Mouse (Mus musculus): Measurements from ENCODE around the gene Gm20721. TPM values are rescaled to one million over a fixed set of nuclear protein-coding genes. Genes with fewer than 3 reads are reported as not detected.
A peak's percentile ranks its signal among the peaks of the same experiment; 100 is the strongest.
"Not testable (repeated sequence)": the region's sequence is repeated elsewhere in the genome, so short reads cannot be mapped to it uniquely, and the experiment has no call there.

Gm20721 gene
- total RNA-seq, 2 experiments from 2014 or later = 2.0 to 3.5 TPM

DNA sequence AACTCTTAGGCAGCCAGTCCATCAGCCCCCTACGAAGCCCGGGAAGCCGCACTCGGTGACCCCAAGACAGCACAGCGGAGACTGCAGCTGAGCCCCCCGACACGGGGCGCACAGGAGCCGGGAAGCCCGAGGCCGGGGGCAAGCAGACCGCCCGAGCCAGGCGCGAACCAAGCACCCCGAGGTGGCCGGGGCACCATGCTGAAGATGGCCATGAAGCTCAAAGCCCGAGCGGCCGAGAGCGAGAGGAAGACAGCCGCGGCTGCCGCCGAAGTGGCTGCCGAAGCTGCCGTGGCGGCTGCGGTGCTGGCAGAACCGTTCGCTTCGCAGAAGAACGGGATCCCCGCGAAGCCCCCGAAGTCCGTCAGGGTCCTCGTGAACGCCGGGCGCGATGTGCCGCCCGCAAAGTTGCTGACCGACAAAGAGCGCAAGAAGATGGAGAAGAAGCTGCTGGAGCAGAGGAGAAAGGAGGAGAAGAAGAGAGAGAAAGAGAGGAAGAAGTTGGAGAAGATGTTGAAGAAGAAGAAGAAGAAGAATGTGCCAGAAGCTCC, 18.1 kb downstream of the Gm20721 start:
- no peak for TF ChIP-seq CTCF (conservative IDR thresholded peaks at IDR 0.05)
- H3K27ac ChIP-seq = no peak overlapping the region
- DNase-seq (ENCODE audit: low spot score in 2 of 2) = no peak
- H3K4me3 ChIP-seq = peak overlapping the region; percentile 86

DNA sequence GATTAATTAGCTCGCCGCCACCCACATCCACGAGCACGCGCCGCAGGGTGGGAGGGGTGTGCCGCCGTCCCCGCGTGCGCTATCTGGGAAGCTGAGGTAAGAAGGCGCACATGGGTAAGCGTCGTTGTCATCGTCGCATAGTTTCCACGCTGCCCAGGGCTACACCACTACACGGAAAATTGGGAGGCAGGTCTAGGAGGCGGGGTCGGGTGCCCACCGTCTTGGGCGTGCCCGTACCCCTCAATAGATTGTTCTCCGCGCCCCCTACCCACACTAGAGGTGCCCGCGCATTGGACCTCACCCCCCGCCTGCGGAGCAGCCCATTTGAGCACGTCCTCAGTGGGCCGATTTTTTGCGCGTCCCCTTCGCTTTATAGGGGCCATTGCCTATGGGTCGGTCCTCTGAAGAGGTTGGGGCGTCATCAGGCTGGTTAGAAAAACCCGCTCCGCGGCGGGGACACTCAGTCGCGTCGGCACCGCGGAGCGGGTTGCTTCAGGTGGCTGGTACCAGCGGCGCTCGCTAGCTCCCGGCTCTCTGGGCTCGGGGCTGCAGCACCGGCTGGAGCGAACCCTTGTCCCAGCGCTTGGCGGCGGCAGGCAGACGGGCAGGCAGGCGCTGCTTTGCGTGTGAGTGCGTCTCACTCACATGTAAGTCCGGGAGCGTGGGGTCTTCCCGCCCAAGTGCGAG, 19.1 kb downstream of the Gm20721 start:
- Histone ChIP-seq H3K27ac (peak overlapping the region; percentile 88), H3K4me3 (peak overlapping the region; percentile 86)
- peak; percentile 72 to 78 for DNase-seq (ENCODE audit: low spot score in 2 of 2)
- TF ChIP-seq CTCF (conservative IDR thresholded peaks at IDR 0.05) = no peak

DNA sequence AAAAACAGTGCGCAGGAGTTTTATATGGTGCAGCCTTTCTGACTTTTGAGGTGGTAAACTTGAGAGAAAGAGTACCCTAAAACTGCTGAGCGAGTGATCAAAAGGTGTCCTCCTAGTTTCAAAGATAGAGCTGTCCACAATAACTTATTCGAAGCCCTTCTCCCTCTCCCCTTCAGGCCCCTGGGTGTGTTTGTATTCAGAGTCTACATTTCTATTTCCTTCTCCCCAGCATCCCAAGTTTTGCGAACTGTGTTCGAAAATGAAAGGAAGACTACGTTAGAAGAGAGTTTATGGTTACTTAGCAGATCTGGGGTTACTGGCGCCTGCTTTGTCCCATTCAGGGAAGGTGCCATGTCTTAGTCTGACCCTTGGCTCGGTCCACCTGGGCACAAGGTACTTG, 20.0 kb downstream of the Gm20721 start:
- H3K4me3 ChIP-seq = peak overlapping the region; percentile 86; the same call in 1 of the 2 replicates
- TF ChIP-seq CTCF (conservative IDR thresholded peaks at IDR 0.05) = no peak

DNA sequence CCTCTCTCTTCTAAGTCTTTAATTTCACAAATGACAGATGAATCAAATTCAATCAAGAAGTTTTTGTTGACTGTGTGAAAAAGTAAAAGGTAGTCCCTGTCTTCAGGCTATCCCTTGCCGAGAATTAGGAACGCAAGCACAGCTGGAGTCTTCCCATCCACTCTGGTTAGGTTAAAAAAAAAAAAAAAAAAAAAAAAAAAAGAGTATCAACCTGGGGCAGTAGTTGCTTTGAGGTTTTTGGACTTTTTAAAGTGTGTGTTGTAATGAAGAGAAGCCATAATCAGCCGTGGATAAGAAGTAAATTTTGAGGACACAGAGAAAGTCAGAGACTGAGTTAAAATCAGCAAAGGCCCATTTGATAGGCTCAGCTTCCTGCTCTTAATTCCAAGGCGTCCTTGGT, 20.5 kb downstream of the Gm20721 start:
- no peak for DNase-seq (ENCODE audit: low spot score in 2 of 2)
- Histone ChIP-seq H3K27ac (no peak overlapping the region), H3K4me3 (no peak overlapping the region)
- TF ChIP-seq CTCF (conservative IDR thresholded peaks at IDR 0.05) = no peak

More for the DNA sequence above, 20.0 kb downstream of the Gm20721 start:
- no peak for DNase-seq (ENCODE audit: low spot score in 2 of 2)
- H3K27ac ChIP-seq = no peak overlapping the region

DNA sequence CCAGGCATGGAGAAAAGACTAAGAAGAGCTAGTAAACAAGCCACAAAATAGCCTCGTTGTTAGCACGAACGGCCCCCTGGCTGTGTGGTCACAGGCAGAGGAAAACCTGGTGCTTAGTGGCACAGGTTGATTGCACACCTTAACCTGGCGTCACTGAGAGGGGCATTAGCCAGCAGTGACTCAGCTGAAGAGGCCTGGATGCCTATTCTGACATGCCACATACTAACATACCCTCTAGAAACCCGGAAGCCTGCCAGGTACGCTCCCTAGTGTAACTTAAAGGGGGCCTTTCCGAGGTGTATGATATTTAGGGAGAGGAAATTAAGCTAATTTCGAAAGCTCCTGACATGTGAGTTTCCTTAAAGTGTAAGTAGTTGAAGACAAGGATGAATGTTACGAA, 29.9 kb downstream of the Gm20721 start:
- DNase-seq (ENCODE audit: low spot score in 2 of 2) = no peak
- no peak for TF ChIP-seq CTCF (conservative IDR thresholded peaks at IDR 0.05)

DNA sequence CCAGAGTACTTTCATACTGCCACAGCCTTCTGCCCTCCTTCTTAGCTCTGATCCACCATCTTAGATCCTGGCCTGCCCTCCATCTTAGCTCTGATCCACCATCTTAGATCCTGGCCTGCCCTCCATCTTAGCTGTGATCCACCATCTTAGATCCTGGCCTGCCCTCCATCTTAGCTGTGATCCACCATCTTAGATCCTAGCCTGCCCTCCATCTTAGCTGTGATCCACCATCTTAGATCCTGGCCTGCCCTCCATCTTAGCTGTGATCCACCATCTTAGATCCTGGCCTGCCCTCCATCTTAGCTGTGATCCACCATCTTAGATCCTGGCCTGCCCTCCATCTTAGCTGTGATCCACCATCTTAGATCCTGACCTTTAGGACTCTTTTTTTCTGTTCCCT, 31.1 kb downstream of the Gm20721 start:
- DNase-seq (ENCODE audit: low spot score in 2 of 2); H3K27ac ChIP-seq; H3K4me3 ChIP-seq: not testable (repeated sequence)

More for the DNA sequence above, 29.9 kb downstream of the Gm20721 start:
- Histone ChIP-seq H3K4me3 (no peak overlapping the region), H3K27ac (no peak overlapping the region)

DNA sequence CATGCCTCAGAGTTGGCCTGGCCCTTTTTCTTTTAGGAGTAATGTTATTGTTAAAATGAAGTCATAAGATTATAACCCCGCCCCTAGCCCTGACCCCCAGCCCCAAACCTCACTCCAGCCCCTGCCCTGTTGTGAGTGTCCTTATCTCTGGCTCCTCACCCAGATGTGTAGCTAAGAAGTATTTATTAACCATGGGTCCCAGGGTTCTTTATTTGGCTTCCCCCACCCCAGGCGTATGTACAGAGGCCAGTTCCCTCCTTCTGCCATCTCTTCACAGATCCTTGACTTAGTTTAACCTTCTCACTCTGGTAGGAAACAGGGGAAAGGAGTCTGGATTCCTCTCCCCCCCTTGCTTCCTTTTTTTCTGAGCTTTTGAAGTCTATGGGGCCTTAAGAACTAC, 33.9 kb downstream of the Gm20721 start:
- no peak for TF ChIP-seq CTCF (conservative IDR thresholded peaks at IDR 0.05)
- DNase-seq (ENCODE audit: low spot score in 2 of 2) = no peak
- H3K27ac ChIP-seq = no peak overlapping the region
- no peak overlapping the region for H3K4me3 ChIP-seq

DNA sequence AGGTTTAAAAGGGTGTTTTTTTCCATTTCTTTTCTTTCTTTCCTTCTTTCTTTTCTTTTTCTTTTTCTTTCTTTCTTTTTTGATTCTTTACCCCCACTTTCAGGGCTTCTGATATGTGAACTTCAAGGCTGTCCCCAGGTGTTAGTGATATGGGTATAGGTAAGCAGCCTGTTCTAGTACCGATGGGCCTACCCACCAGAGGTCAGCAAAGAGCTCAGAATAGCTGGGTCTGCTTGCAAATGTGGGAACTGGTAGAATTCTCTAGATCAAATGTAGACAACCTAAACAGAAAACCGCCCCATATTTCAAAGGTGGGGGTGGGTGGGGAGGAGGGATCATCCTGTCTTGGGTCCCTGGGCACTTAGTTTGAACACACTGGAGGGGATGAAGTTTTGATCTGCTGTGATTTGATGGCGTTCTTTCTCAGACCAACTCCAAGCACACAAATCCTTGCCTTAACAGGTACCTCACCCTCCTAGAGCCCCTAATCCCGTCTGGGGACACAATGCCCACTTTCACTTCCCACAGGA, 34.3 kb downstream of the Gm20721 start:
- H3K27ac ChIP-seq = no peak overlapping the region
- no peak overlapping the region for H3K4me3 ChIP-seq
- peak; percentile 71 to 87 for DNase-seq (ENCODE audit: low spot score in 2 of 2)
- TF ChIP-seq CTCF (conservative IDR thresholded peaks at IDR 0.05) = peak; percentile 83

DNA sequence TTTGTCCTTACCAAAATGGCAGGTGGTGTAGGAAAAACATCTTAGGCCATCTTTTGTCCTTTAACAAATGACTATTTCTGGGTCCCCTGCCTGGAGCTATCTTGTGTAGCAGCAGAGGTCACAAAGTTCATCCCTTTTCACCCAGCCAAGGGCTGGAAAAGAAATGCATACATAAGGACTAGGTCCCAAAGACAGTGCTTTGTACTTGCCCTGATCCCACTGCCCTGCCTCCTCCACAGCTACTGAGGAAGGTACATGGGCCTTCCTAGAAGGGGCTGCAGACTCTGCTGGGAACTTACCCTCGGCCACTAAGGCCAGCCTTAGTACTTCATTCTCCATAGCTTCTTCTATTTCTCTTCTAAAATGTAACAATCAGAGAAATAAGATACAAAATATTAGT, 34.9 kb downstream of the Gm20721 start:
- no peak overlapping the region for H3K4me3 ChIP-seq
- no peak overlapping the region for H3K27ac ChIP-seq
- TF ChIP-seq CTCF (conservative IDR thresholded peaks at IDR 0.05) = no peak
- DNase-seq (ENCODE audit: low spot score in 2 of 2) = no peak

DNA sequence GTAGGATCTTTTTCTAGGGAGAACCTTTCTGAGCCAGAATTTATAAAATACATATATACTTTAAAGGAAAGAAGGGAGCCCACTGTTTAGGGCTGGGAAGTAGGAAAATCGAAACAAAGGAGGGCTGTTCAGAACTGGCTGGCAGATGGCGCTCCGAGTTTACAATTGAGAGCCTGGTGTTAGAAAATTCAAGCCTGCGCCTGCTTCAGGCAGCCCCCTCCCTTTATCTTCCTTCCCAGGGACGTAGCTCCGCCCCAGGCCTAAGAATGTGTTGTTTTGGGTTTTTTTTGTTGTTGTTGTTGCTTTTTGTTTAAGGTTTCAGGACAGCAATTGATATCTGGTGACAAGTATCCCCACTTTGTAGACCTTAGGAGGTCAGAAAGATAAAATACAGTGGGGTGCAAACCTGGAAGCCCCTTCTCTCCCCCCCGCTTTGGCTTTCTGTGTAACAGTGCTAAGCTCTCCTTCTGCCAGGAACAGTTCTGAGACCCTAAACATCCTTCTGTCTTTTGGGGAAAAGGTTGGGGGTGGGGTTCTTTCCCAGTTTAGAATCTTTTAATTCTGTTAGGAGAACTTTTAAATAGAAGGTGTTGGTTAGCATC, 35.5 kb downstream of the Gm20721 start:
- TF ChIP-seq CTCF (conservative IDR thresholded peaks at IDR 0.05) = peak; percentile 96
- DNase-seq (ENCODE audit: low spot score in 2 of 2) = peak; percentile 44 to 69
- Histone ChIP-seq H3K4me3 (no peak overlapping the region), H3K27ac (no peak overlapping the region)

DNA sequence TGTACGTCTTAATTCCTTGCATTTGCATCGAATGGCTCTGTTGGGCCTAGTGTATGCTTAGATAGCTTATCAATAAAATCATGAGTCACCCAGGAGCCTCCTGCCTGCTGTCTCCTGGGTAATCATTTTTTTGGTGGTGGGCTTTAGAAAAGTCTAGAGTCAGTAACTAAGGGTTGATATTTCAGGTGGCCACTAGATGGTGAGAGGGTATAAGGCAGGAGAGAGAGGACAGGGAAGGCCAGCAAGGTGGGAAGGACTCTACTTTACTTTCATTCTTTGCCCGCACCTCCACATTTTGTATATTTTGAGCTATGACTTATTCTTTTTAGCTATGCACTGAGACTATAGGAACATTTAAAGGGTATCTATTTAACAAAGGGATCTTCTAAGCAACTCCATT, 38.6 kb downstream of the Gm20721 start:
- Histone ChIP-seq H3K4me3 (no peak overlapping the region), H3K27ac (no peak overlapping the region)
- peak; percentile 37 for TF ChIP-seq CTCF (conservative IDR thresholded peaks at IDR 0.05)
- DNase-seq (ENCODE audit: low spot score in 2 of 2) = no peak

DNA sequence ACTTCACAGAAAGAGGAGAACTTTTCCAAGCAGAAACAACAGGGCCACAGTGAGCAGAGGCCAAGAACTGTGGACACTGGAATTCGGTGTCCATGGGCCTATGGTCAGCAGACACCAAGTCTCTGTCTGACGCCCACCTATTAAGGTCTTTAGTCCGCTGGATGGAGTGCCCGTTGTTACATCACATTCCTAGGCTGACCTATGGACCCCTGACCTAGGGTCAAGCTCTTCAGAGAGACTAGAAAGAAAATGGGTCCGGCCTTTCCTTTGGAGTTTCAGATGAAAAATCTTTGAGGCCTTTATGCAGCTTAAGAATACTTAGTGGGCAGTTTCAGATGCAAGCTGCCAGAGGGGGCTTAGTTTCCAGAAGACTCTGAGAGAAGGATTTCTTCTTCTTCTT, 40.9 kb downstream of the Gm20721 start:
- Histone ChIP-seq H3K4me3 (no peak overlapping the region), H3K27ac (no peak overlapping the region)
- TF ChIP-seq CTCF (conservative IDR thresholded peaks at IDR 0.05) = no peak
- DNase-seq (ENCODE audit: low spot score in 2 of 2) = no peak

DNA sequence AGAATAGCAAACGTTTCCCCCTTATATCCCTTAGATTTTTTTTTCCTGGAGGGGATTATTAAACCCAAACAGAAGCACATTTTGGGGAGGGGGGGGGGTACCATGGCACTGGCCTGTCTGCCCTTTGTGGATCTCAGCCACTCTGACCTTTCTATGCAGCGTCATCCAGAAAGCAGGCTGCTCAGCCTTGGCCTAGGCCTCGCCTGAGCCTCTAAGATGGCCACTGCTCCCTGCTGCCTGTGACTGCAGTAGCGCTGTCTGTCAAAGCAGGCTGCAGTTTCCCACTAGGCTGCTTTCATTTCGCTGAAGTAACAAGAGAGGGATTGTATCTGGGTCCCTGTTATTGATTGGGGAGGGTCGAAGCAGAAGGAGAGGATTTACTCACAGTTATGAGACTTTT, 44.0 kb downstream of the Gm20721 start:
- DNase-seq (ENCODE audit: low spot score in 2 of 2) = no peak
- no peak for TF ChIP-seq CTCF (conservative IDR thresholded peaks at IDR 0.05)
- Histone ChIP-seq H3K4me3 (no peak overlapping the region), H3K27ac (no peak overlapping the region)

DNA sequence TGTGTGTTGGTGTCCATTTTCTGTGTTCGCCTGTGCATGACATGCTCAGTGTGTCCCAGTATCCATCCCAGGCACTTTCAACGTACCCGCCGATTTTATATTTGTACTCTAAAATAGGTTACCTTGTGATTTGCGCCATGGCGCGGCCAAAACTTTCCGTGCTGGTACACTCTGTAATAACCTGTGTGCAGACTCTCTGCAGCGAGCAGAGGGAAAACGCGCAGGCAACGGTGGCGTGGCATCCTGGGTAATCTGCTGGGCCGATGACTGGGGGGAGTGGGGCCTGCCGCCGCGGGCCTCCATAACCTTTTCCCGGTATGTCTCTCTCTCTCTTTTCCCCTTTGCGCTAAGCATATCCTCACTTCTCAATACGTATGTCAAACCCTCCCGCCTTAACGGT, 45.8 kb downstream of the Gm20721 start:
- Histone ChIP-seq H3K4me3 (no peak overlapping the region), H3K27ac (no peak overlapping the region)
- TF ChIP-seq CTCF (conservative IDR thresholded peaks at IDR 0.05) = no peak
- no peak for DNase-seq (ENCODE audit: low spot score in 2 of 2)
